Mouse (Mus musculus): ENCODE results near the gene Cntnap2.

GRCm38 (mm10) chr6:45271537-45271936 is 212.4 kb downstream of the Cntnap2 start:
- TF ChIP-seq CTCF (IDR thresholded peaks at IDR 0.05) (no peak), EP300 (IDR thresholded peaks at IDR 0.05; ENCODE audit: insufficient read depth, low read depth, low read length) (no peak), POLR2A (IDR thresholded peaks at IDR 0.05; ENCODE audit: insufficient read depth, low read depth, low read length) (no peak)

Data from heart, adult 2 months (tissue).